Mouse (Mus musculus): ENCODE measurements at regions not wholly inside any gene's neighbourhood (a gene's known extent, or its start where the extent isn't known, plus 50 kb on each side); places are given as distances from the start of the nearest gene placed in this dataset.

GRCm38 (mm10) chr10:25777717-25778116, 241.7 kb upstream of the Smlr1 start:
- TF ChIP-seq CTCF (IDR thresholded peaks at IDR 0.05) (no peak), EP300 (IDR thresholded peaks at IDR 0.05) (no peak)
